Mouse (Mus musculus): Measurements from ENCODE around the gene Flcn.

DNA sequence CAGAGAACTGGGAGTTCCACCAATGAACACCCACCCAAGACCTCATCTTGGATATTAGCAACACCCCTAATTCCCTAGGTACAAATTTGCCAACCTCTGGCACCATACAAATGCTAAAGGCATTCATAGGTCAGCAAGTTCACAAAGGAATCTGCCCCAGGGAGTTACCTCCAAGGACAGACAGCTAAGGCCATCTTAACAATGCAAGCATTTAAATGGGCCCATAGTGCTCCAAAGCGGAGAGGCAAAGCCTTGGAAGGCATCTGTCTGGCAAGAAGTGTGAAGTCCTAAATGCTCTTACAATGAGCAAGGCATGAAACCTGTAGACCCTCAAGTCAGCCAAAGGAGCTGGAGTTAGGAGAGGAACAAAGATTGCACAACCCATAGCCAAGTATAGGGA lies 4.5 kb upstream of the Flcn start:
- no peak for TF ChIP-seq EP300 (IDR thresholded peaks at IDR 0.05; ENCODE audit: low read length)
- no peak for TF ChIP-seq POLR2AphosphoS2 (IDR thresholded peaks at IDR 0.05; ENCODE audit: low read depth, low read length)
- no peak for TF ChIP-seq CTCF (conservative IDR thresholded peaks at IDR 0.05 in 1 of 2, IDR thresholded peaks at IDR 0.05 in 1 of 2; ENCODE audit: low read depth in 2 of 2, low read length in 2 of 2)
